Mouse (Mus musculus) kidney, embryonic 14.5 days (tissue): Measurements from ENCODE around the gene Hoxd12. TPM values are rescaled to one million over a fixed set of nuclear protein-coding genes. Genes with fewer than 3 reads are reported as not detected.

ENCODE experiments used
- ATAC-seq: fragments of 200-750 bp; cut with Nextera tagmentation; 2 replicates; pipeline ENCODE4 v1.8.0; 2017; ENCODE audit warnings: moderate number of reproducible peaks, mild to moderate bottlenecking, moderate TSS enrichment, moderate library complexity; ENCODE audit not compliant: low FRiP score, low TSS enrichment
- H3K27ac ChIP-seq: fragments of 300-500 bp; sonication (generic); 2 replicates; pipeline ENCODE4 v1.5.1; 2014; ENCODE audit warnings: low read depth, mild to moderate bottlenecking, low read length, moderate library complexity, mixed read lengths
- H3K27me3 ChIP-seq: fragments of 300-500 bp; sonication (generic); 2 replicates; pipeline ENCODE4 v1.6.1; 2014; ENCODE audit warnings: mild to moderate bottlenecking, low read length; ENCODE audit not compliant: control insufficient read depth, insufficient read depth
- H3K36me3 ChIP-seq: fragments of 300-500 bp; sonication (generic); 2 replicates; pipeline ENCODE4 v1.6.1; 2014; ENCODE audit warnings: low read length, mixed read lengths; ENCODE audit not compliant: control insufficient read depth, insufficient read depth
- H3K4me1 ChIP-seq: fragments of 300-500 bp; sonication (generic); 2 replicates; pipeline ENCODE4 v1.6.1; 2014; ENCODE audit warnings: low read length, mixed read lengths; ENCODE audit not compliant: control insufficient read depth, insufficient read depth
- H3K4me2 ChIP-seq: fragments of 300-500 bp; sonication (generic); replicated peaks from 2 replicates; pipeline ENCODE4 v1.6.1; 2014; ENCODE audit warnings: low read depth, mild to moderate bottlenecking, low read length
- H3K4me3 ChIP-seq: fragments of 300-500 bp; sonication (generic); 2 replicates; pipeline ENCODE4 v1.5.1; 2014; ENCODE audit warnings: mild to moderate bottlenecking, low read length
- H3K9ac ChIP-seq: fragments of 300-500 bp; sonication (generic); 2 replicates; pipeline ENCODE4 v1.6.1; 2014; ENCODE audit warnings: low read depth, mild to moderate bottlenecking, low read length, moderate library complexity
- H3K9me3 ChIP-seq: fragments of 300-500 bp; sonication (generic); 2 replicates; pipeline ENCODE4 v1.6.1; 2016; ENCODE audit warnings: low read length; ENCODE audit not compliant: control insufficient read depth
- WGBS: fragments of 180-500 bp; shearing (Covaris S2); extraction: QIAGEN DNeasy Blood & Tissue Kit; methylation state at CpG from one replicate; pipeline ENCODE4 v1.1.7; 2014; 5-methylcytosine and 5-hydroxymethylcytosine counted together
- polyA plus RNA-seq: library from polyadenylated mRNA; unstranded; fragments of >200 nt; fragmentation: Nextera tagmentation; extraction: Ambion mirVana; gene quantifications from 2 replicates; pipeline ENCODE4 v1.2.1, GENCODE M21; 2014

Hoxd12 gene
- polyA plus RNA-seq, 1 experiment from 2014 or later, result 7.2 TPM

DNA sequence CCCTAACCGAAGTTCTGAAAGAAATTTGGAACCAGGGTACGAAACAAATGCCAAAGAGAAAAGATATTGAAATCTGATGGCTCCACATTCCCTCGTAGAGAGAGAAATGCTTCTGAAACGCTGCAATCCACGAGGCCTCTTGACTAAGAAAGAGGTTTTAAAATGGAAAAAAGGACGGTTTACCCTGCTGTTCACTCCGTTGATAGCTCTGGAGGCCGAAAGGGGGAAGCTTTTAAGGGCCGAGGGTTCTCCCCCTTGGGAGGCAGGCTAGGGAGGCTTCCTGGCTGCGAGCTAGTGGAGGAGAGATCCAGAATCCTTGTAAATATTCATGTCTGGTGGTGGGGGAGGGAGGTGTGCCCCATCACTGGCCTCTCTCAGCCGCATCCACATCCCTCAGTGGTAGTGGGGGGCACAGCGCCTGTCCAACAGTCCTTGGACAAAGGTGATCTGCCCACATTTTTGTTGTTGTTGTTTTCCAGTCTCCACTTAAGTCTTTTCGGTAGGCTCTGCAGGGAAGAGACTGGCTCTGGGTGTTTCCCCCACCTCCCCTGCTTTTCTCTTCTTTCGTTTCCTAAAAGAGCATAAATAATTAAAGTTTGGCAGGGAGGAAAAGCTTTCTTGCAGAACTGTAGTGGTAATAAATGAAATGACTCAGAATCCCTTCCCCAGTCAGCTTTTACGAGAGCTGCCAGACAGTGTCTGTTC is 4.2 kb downstream of the Hoxd12 start, which contains the start of gene Hoxd11:
Gene Hoxd11 (plus strand): TSS at position 667 of the 705 bp plus-strand sequence.
- Histone ChIP-seq H3K4me1 (peaks cover 34% of the 10 kb centered on the region), H3K9ac (peak within 1 kb of the TSS; percentile 99), H3K4me2 (peak within 1 kb of the TSS; percentile 85), H3K27me3 (peaks cover 43% of the 10 kb centered on the region), H3K36me3 (0 out of 2 replicates have a peak, but pooled peaks cover 1% of the 10 kb centered on the region), H3K27ac (peak within 1 kb of the TSS; percentile 97), H3K9me3 (no peaks in the 10 kb centered on the region), H3K4me3 (peak within 1 kb of the TSS; percentile 85)
- ATAC-seq, result no peak
- 2% methylated on average over 15 of the region's 15 CpGs for WGBS

DNA sequence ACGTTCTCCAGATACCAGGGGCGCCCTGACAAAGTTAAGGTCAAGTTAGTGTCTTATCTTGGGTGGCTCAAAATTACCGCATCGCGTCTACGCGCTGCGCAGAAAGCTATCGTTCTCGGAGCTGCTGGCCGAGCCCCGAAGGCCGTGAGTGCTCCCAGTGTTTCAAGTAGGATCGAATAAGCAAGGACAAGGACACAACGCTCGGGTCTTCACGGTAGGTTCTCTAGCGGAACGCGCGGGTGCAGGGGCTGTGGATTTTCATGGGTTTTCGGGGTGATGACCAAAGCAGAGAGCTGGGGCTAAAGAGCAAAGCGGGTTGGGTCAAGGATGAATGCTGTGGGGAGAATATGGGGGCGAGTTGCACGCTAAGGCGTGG is 4.8 kb downstream of the Hoxd12 start:
- Histone ChIP-seq H3K9me3 (no peaks in the 10 kb centered on the region), H3K9ac (peak overlapping the region; percentile 99), H3K27ac (peak overlapping the region; percentile 97), H3K4me2 (peak overlapping the region; percentile 85), H3K4me1 (peaks cover 30% of the 10 kb centered on the region), H3K36me3 (0 out of 2 replicates have a peak, but pooled peaks cover 2% of the 10 kb centered on the region), H3K27me3 (peaks cover 38% of the 10 kb centered on the region), H3K4me3 (peak overlapping the region; percentile 85)
- no peak for ATAC-seq
- under 1% methylated on average over 26 of the region's 26 CpGs for WGBS

DNA sequence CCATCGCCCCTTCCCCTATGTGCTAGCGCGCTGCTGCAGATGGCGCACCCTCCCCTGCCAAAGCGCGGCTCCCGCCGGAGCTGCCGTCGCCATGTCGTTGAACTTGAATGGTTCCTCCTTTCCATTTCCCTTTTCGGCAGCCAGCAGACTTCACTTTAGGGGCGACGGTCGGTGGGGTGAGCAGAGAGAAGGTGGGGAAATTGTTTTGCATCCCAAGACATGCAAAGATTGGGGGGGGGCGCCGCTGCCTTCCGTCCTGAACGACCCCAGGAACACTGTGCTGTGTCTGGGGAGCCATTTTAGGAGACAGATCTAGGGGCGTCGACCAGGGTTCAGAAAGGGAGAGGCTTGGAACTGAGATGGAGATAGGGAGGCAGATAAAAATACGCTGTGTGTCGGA is 5.2 kb downstream of the Hoxd12 start:
- peaks cover 35% of the 10 kb centered on the region for H3K27me3 ChIP-seq
- no peaks in the 10 kb centered on the region for H3K9me3 ChIP-seq
- H3K4me1 ChIP-seq, result peaks cover 29% of the 10 kb centered on the region
- peak overlapping the region; percentile 85 for H3K4me2 ChIP-seq
- H3K36me3 ChIP-seq, result 0 out of 2 replicates have a peak, but pooled peaks cover 2% of the 10 kb centered on the region
- 1% methylated on average over 23 of the region's 23 CpGs for WGBS
- H3K4me3 ChIP-seq, result peak overlapping the region; percentile 85
- H3K27ac ChIP-seq, result peak overlapping the region; percentile 97
- peak overlapping the region; percentile 99 for H3K9ac ChIP-seq
- no peak; the same call in 1 of the 2 replicates for ATAC-seq

DNA sequence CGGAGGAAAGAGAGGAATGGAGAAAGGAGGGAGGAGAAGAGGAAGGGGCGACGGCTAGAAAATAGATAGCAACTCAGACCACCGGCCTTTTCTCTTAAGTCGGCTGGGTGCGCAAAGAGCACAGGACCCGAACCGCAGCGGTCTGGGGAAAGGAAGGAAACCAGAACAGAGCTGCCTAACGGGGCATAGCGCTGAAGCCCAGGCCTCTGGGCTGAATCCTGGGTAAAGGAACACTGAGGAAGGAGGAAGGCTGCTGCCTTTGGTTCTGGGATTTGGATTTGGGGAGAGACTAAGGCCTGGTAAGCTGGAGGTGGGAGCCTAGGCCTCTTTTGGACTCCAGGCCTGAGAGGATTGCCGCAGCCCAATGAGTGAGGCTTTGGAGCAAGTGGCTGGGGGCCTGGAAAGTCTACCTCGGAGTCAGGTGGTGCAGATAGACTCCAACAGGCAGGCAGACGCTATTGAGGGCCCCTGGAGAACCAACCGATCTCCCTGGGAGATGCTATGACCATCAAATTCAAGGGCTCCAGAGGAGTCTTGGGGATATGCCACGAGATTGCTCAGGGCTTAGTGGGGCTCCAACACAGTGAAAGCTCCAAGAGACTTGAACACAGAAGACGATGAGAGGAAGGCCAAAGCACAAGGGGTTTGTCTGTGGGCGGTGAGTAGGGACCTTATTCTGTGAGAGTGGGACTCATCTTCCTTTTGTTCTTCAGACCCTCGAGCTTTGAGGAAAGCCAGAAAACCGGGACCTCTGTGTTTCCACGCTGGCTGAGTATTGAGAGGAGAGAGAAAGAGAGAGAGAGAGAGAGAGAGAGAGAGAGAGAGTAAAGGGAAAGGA is 6.0 kb downstream of the Hoxd12 start:
- Histone ChIP-seq H3K27me3 (peaks cover 29% of the 10 kb centered on the region), H3K4me3 (peak overlapping the region; percentile 85), H3K4me1 (peaks cover 21% of the 10 kb centered on the region), H3K36me3 (0 out of 2 replicates have a peak, but pooled peaks cover 2% of the 10 kb centered on the region), H3K27ac (peak overlapping the region; percentile 97), H3K4me2 (peak overlapping the region; percentile 85), H3K9me3 (no peaks in the 10 kb centered on the region), H3K9ac (peak overlapping the region; percentile 99)
- ATAC-seq, result no peak
- WGBS, result 3% methylated on average over 21 of the region's 21 CpGs

DNA sequence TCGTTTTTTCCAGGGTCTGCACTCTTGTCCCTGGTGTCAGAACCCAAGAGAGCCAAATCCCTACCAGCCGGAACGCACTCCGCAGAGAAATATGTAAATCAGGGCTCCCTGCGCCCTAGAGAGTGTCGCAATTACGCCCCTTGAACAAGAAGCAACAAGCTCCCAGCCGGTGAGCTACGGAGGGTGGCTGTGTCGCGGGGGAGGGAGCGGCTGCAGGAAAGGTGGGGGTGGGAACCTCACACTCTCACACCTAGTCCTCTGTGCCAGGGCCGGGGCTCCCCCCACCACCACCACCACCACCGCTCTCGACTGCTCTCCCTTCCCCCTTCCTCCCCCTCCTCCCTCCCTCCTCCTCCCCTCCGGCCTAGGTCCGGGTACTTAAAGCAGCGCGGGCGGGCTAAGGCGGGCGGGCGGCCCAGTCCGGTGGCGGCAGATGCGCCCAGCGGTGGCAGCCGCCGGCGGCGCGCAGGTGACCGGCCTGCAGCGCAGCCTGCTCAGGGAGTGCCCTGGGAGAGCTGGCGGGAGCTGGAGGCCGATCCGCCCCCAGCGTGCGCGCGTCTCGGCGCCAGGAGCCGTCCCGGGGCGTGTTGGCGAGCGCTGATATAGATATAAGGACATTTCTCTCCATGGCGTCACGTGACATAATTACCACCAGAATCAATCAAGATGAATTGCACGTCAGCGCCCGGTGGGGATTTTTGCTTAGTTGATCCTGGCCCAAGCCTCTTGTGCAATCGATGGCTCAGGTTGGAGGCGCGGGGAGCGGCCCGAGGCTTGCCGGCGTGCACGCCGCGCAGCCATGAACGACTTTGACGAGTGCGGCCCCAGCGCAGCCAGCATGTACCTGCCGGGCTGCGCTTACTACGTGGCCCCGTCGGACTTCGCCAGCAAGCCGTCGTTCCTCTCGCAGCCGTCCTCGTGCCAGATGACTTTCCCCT is 7.0 kb downstream of the Hoxd12 start:
- Histone ChIP-seq H3K9me3 (no peaks in the 10 kb centered on the region), H3K4me1 (peaks cover 12% of the 10 kb centered on the region), H3K9ac (peak overlapping the region; percentile 99), H3K27ac (peak overlapping the region; percentile 97), H3K27me3 (peaks cover 22% of the 10 kb centered on the region; the same call in 1 of the 2 replicates), H3K4me3 (peak overlapping the region; percentile 85), H3K36me3 (0 out of 2 replicates have a peak, but pooled peaks cover 2% of the 10 kb centered on the region), H3K4me2 (peak overlapping the region; percentile 85)
- under 1% methylated on average over 67 of the region's 78 CpGs for WGBS
- ATAC-seq, result peak; percentile 70

DNA sequence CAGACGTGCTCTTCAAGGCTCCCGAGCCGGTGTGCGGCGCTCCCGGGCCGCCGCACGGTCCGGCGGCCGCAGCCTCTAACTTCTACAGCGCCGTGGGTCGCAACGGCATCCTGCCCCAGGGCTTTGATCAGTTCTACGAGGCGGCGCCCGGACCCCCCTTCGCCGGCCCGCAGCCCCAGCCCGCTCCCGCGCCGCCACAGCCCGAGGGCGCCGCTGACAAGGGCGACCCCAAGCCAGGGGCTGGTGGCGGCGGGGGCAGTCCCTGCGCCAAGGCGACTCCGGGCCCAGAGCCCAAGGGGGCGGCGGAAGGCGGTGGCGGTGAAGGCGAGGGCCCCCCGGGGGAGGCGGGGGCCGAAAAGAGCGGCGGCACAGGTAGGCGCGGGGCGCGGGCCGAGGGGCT is 8.0 kb downstream of the Hoxd12 start:
- Histone ChIP-seq H3K27ac (peak overlapping the region; percentile 97), H3K9me3 (no peaks in the 10 kb centered on the region), H3K4me2 (peak overlapping the region; percentile 85), H3K27me3 (peaks cover 22% of the 10 kb centered on the region; the same call in 1 of the 2 replicates), H3K4me1 (peaks cover 6% of the 10 kb centered on the region), H3K9ac (peak overlapping the region; percentile 99), H3K36me3 (peaks cover 2% of the 10 kb centered on the region; the same call in 1 of the 2 replicates), H3K4me3 (peak overlapping the region; percentile 85)
- 3% methylated on average over 40 of the region's 51 CpGs for WGBS
- ATAC-seq, result no peak

DNA sequence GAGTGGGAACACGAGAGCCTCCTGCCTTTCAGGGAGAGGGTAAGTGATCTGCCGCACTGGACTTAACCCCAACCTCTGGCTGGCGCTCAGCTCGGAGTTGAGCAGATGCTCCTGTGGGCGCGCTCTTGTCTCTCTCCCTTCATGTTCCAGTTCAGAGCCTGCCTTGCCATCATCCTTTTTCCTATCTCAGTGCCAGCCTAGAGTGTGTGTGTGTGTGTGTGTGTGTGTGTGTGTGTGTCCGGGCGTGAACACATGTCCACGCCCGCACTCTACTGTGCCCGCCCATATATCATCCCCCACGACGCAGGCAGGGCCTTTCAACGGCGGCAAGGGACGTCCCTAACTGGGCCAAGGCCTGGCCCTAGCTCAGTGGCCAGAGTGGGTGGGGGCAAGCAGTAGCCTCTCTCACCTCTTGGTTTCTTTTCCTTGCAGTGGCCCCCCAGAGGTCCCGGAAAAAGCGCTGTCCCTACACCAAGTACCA is 8.7 kb downstream of the Hoxd12 start:
- H3K9ac ChIP-seq, result peak overlapping the region; percentile 99
- peak overlapping the region; percentile 85 for H3K4me2 ChIP-seq
- under 1% methylated on average over 18 of the region's 18 CpGs for WGBS
- no peaks in the 10 kb centered on the region for H3K9me3 ChIP-seq
- H3K4me1 ChIP-seq, result peaks cover 3% of the 10 kb centered on the region
- H3K4me3 ChIP-seq, result peak overlapping the region; percentile 85
- H3K27me3 ChIP-seq, result peaks cover 22% of the 10 kb centered on the region; the same call in 1 of the 2 replicates
- H3K27ac ChIP-seq, result peak overlapping the region; percentile 97
- ATAC-seq, result peak; percentile 47
- H3K36me3 ChIP-seq, result peaks cover 2% of the 10 kb centered on the region; the same call in 1 of the 2 replicates

DNA sequence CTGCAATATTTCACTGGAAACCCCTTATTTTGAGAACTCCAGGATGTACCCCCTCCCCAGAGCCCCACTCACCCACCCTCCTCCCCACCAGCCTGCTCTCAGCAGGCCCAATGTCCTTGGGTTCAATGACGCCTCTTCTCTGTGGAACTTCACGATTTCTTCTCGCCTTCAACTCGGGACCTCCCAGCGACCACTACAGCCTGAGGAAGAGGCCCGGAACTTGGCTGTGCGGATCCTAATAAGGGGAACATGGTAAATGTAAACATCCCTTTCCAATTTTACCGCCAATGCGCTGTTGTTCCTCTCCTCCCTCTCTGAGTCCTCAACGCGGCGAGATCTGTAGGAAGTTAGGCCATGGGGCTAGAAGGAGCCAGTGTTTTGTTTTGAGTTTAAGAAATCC is 9.3 kb downstream of the Hoxd12 start:
- H3K9ac ChIP-seq, result peak overlapping the region; percentile 99
- ATAC-seq, result no peak
- H3K4me2 ChIP-seq, result peak overlapping the region; percentile 85

More for the DNA sequence above, 9.3 kb downstream of the Hoxd12 start:
- H3K4me1 ChIP-seq, result peaks cover under 1% of the 10 kb centered on the region; the same call in 1 of the 2 replicates
- H3K9me3 ChIP-seq, result no peaks in the 10 kb centered on the region
- peak overlapping the region; percentile 85 for H3K4me3 ChIP-seq
- H3K27me3 ChIP-seq, result peaks cover 22% of the 10 kb centered on the region; the same call in 1 of the 2 replicates
- H3K27ac ChIP-seq, result peak overlapping the region; percentile 97
- H3K36me3 ChIP-seq, result peaks cover 2% of the 10 kb centered on the region; the same call in 1 of the 2 replicates
- 3% methylated on average over 12 of the region's 12 CpGs for WGBS
